Mouse (Mus musculus) left cerebral cortex, adult 2 months (tissue): ENCODE data around the gene C1qbp. TPM values are rescaled to one million over a fixed set of nuclear protein-coding genes. Genes with fewer than 3 reads are reported as not detected.

ENCODE experiments used
- DNase-seq, 2 experiments: peaks; one replicate each; pipeline ENCODE4 v3.0.0; 2021 to 2022; ENCODE audit warnings: low spot score in 2 of 2, mixed read lengths in 1 of 2; ENCODE audit errors: extremely low spot score in 1 of 2
- H3K27ac ChIP-seq: fragments of 200-600 bp; 2 replicates; pipeline ENCODE4 v1.8.1; 2022
- H3K4me3 ChIP-seq: fragments of 200-600 bp; 2 replicates; pipeline ENCODE4 v1.8.1; 2022
- CTCF ChIP-seq: fragments of 200-600 bp; IDR thresholded peaks from 2 replicates; pipeline ENCODE4 v1.8.1; 2022; ENCODE audit warnings: antibody characterized with exemption, mild to moderate bottlenecking, moderate library complexity
- intact Hi-C: fragments of 180-260 bp; cut with DNase I; formaldehyde crosslinking; loops from one replicate; pipeline ENCODE4 v1.15.1; 2025
- total RNA-seq, 2 experiments: library from RNA; stranded (reverse); gene quantifications; 2 replicates each; pipeline ENCODE4 v1.2.3; 2021

The C1qbp gene
- total RNA-seq, 2 experiments from 2014 or later = 83.8 to 93.9 TPM

GRCm38 (mm10) chr11:71007026-71007425, 24.2 kb upstream of the C1qbp start:
- DNase-seq = no peak
- no peak overlapping the region for H3K4me3 ChIP-seq
- intact Hi-C loops = no loop called here
- no peak overlapping the region for H3K27ac ChIP-seq
- TF ChIP-seq CTCF = no peak

GRCm38 (mm10) chr11:71005046-71005445, 22.2 kb upstream of the C1qbp start:
- DNase-seq = no peak
- intact Hi-C loops = no loop called here
- peak overlapping the region; percentile 66 for H3K27ac ChIP-seq
- peak overlapping the region; percentile 82 for H3K4me3 ChIP-seq
- TF ChIP-seq CTCF = no peak

GRCm38 (mm10) chr11:71004316-71004773, 21.5 kb upstream of the C1qbp start, which contains the start of gene Dhx33:
Dhx33 (minus strand) TSS chr11:71004437.
- H3K27ac ChIP-seq = peak within 1 kb of the TSS; percentile 77
- peak; percentile 55 for TF ChIP-seq CTCF
- intact Hi-C loops = loop anchor here (1.0 to 5.0 kb wide), 3 partner anchors 15 to 48 kb away; partner anchors contain the start of genes Derl2 and Mis12
- DNase-seq = peak; percentile 96 to 97
- H3K4me3 ChIP-seq = peak within 1 kb of the TSS; percentile 82

GRCm38 (mm10) chr11:71003611-71004315, 20.9 kb upstream of the C1qbp start:
- H3K4me3 ChIP-seq = peak overlapping the region; percentile 82
- intact Hi-C loops = loop anchor here (1.0 to 5.0 kb wide), 3 partner anchors 16 to 49 kb away; partner anchors contain the start of genes Derl2 and Mis12
- no peak for TF ChIP-seq CTCF
- H3K27ac ChIP-seq = peak overlapping the region; percentile 77
- DNase-seq = no peak

- no peak for TF ChIP-seq CTCF
- Histone ChIP-seq H3K4me3 (no peak overlapping the region), H3K27ac (no peak overlapping the region)
- intact Hi-C loops = loop anchor here (5.0 kb wide), 1 partner anchor 51 kb away; no protein-coding TSS in a partner anchor
- DNase-seq = no peak
Observed at GRCm38 (mm10) chr11:71001167-71001566, 18.3 kb upstream of the C1qbp start.

GRCm38 (mm10) chr11:70982030-70982429, 796 bp downstream of the C1qbp start:
- no peak for TF ChIP-seq CTCF
- intact Hi-C loops = loop anchor here (1.0 to 5.0 kb wide), 2 partner anchors 22 to 70 kb away; partner anchors contain the start of gene Dhx33
- no peak for DNase-seq
- Histone ChIP-seq H3K4me3 (peak overlapping the region; percentile 83), H3K27ac (no peak overlapping the region; the same call in 1 of the 2 replicates)

- Histone ChIP-seq H3K27ac (no peak overlapping the region), H3K4me3 (no peak overlapping the region)
- intact Hi-C loops = loop anchor here (5.0 kb wide), 1 partner anchor 71 kb away; no protein-coding TSS in a partner anchor
- DNase-seq = no peak
- TF ChIP-seq CTCF = no peak
Observed at GRCm38 (mm10) chr11:70980751-70981510, 1.9 kb downstream of the C1qbp start.

GRCm38 (mm10) chr11:70980232-70980631, 2.6 kb downstream of the C1qbp start:
- no peak overlapping the region for H3K27ac ChIP-seq
- no peak for TF ChIP-seq CTCF
- DNase-seq = no peak
- intact Hi-C loops = loop anchor here (5.0 kb wide), 1 partner anchor 72 kb away; no protein-coding TSS in a partner anchor
- no peak overlapping the region for H3K4me3 ChIP-seq

- intact Hi-C loops = no loop called here
Observed at GRCm38 (mm10) chr11:70977293-70977692, 5.5 kb downstream of the C1qbp start.

GRCm38 (mm10) chr11:70975193-70975592, 7.6 kb downstream of the C1qbp start:
- Histone ChIP-seq H3K27ac (no peak overlapping the region), H3K4me3 (no peak overlapping the region)
- no peak for DNase-seq
- TF ChIP-seq CTCF = no peak
- intact Hi-C loops = no loop called here

More at GRCm38 (mm10) chr11:70977293-70977692, 5.5 kb downstream of the C1qbp start:
- Histone ChIP-seq H3K4me3 (no peak overlapping the region), H3K27ac (no peak overlapping the region)
- no peak for TF ChIP-seq CTCF
- no peak for DNase-seq

- Histone ChIP-seq H3K4me3 (no peak overlapping the region), H3K27ac (no peak overlapping the region)
- TF ChIP-seq CTCF = peak; percentile 26
- no peak for DNase-seq
- intact Hi-C loops = no loop called here
Observed at GRCm38 (mm10) chr11:70973947-70974346, 8.9 kb downstream of the C1qbp start.

GRCm38 (mm10) chr11:70972586-70972985, 10.2 kb downstream of the C1qbp start:
- Histone ChIP-seq H3K4me3 (no peak overlapping the region), H3K27ac (no peak overlapping the region)
- intact Hi-C loops = no loop called here
- TF ChIP-seq CTCF = no peak
- no peak for DNase-seq
